ENCODE assay signal across 8 mouse cellular contexts in the genomic region with DNA sequence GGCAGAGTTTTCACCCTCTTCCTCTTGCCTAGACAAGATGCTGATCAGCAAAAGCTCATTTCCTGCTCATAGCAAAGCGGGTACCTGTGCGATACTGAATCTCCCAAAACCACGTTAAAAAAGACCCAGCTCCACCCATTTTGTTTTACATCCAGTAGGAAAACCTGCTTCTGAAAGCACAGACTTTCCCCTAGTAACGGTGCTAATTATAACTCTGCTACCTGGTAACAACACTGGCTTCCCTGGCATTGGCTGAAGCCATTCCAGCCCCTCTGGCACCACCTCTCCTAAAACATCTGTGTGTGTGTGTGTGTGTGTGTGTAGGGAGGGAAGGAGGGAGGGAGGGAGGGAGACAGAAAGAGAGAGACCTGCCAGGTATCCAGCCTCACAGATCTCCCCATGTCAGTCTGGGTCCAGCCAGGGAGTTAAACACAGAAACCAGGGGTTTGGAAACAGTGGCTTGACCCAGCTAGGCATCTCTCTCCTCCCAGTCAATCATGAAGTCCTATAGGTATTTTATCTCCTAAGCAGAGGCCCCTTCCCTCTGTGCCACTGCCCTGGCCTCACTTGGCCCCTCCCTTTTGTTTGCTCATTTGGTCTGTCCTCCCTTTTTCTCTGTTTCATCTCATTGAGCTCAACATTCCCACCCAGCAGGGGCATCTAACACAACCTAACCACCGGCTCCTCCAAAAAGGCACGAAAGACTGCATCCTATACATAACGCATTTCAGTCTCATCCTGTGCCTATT.
DNase-seq lines count a peak whose midpoint lies in the region; ATAC-seq and TF ChIP-seq lines count a peak whose summit lies in the region.

No protein-coding gene starts in this region.

- H3K4me2 ChIP-seq in intestine, embryonic 14.5 days (ENCODE audit: low read length): no peak overlapping the region; the same call in 1 of the 2 replicates
- no peak overlapping the region for H3K4me2 ChIP-seq in intestine, postnatal 0 days (replicated peaks; ENCODE audit: low read depth)
- H3K4me2 ChIP-seq in forebrain, embryonic 16.5 days (ENCODE audit: low read length): no peak overlapping the region; the same call in 1 of the 2 replicates
- peak overlapping the region; percentile 26; the same call in 1 of the 2 replicates for H3K4me2 ChIP-seq in kidney, embryonic 16.5 days (replicated peaks; ENCODE audit: low read depth, low read length)

- H3K27ac ChIP-seq in intestine, embryonic 14.5 days (ENCODE audit: low read depth): no peak overlapping the region
- H3K27ac ChIP-seq in intestine, postnatal 0 days (ENCODE audit: low read depth, low read length): no peak overlapping the region
- H3K27ac ChIP-seq in forebrain, embryonic 16.5 days (ENCODE audit: low read length): 0 out of 2 replicates have a peak overlapping the region, but pooled peaks have one; percentile 16
- no peak overlapping the region for H3K27ac ChIP-seq in kidney, embryonic 16.5 days (ENCODE audit: low read length)

- no peak overlapping the region for H3K9ac ChIP-seq in intestine, embryonic 14.5 days (ENCODE audit: low read length)
- no peak overlapping the region for H3K9ac ChIP-seq in intestine, postnatal 0 days (ENCODE audit: low read depth, low read length)
- H3K9ac ChIP-seq in forebrain, embryonic 16.5 days (replicated peaks; ENCODE audit: low read depth, low read length): no peak overlapping the region
- no peak overlapping the region for H3K9ac ChIP-seq in kidney, embryonic 16.5 days (replicated peaks; ENCODE audit: low read length)

- ATAC-seq in intestine, embryonic 14.5 days (replicated peaks; ENCODE audit: low FRiP score, low TSS enrichment, low read depth): peak; percentile 50; the same call in 1 of the 2 replicates
- no peak for ATAC-seq in intestine, postnatal 0 days
- ATAC-seq in forebrain, embryonic 16.5 days: peak; percentile 89
- peak; percentile 63; the same call in 1 of the 2 replicates for ATAC-seq in kidney, embryonic 16.5 days (ENCODE audit: low FRiP score, low TSS enrichment)

- no peaks in the 10 kb centered on the region for H3K27me3 ChIP-seq in intestine, embryonic 14.5 days (replicated peaks; ENCODE audit: control insufficient read depth, insufficient read depth, low read length)
- no peaks in the 10 kb centered on the region for H3K27me3 ChIP-seq in intestine, postnatal 0 days (replicated peaks; ENCODE audit: control insufficient read depth, insufficient read depth, low read length)
- no peaks in the 10 kb centered on the region for H3K27me3 ChIP-seq in forebrain, embryonic 16.5 days (replicated peaks; ENCODE audit: control insufficient read depth, insufficient read depth, low read length)
- H3K27me3 ChIP-seq in kidney, embryonic 16.5 days (ENCODE audit: insufficient read depth, low read length): no peaks in the 10 kb centered on the region

- 21% methylated on average over 7 of the region's 7 CpGs for WGBS in intestine, embryonic 14.5 days
- WGBS in intestine, postnatal 0 days: 22% methylated on average over 7 of the region's 7 CpGs
- 24% methylated on average over 7 of the region's 7 CpGs for WGBS in forebrain, embryonic 16.5 days
- WGBS in kidney, embryonic 16.5 days: 21% methylated on average over 7 of the region's 7 CpGs

- 0 out of 2 replicates have a peak, but pooled peaks cover 3% of the 10 kb centered on the region for H3K4me1 ChIP-seq in intestine, embryonic 14.5 days (replicated peaks; ENCODE audit: control insufficient read depth, insufficient read depth, low read length)
- no peaks in the 10 kb centered on the region; the same call in 1 of the 2 replicates for H3K4me1 ChIP-seq in intestine, postnatal 0 days (replicated peaks; ENCODE audit: control insufficient read depth, insufficient read depth, low read length)
- H3K4me1 ChIP-seq in forebrain, embryonic 16.5 days (replicated peaks; ENCODE audit: control insufficient read depth, insufficient read depth, low read length): peaks cover 11% of the 10 kb centered on the region
- peaks cover 9% of the 10 kb centered on the region; the same call in 1 of the 2 replicates for H3K4me1 ChIP-seq in kidney, embryonic 16.5 days (ENCODE audit: insufficient read depth, low read length)

- H3K36me3 ChIP-seq in intestine, embryonic 14.5 days (ENCODE audit: control insufficient read depth, insufficient read depth, low read length): no peaks in the 10 kb centered on the region
- no peaks in the 10 kb centered on the region for H3K36me3 ChIP-seq in intestine, postnatal 0 days (ENCODE audit: control insufficient read depth, insufficient read depth)
- H3K36me3 ChIP-seq in forebrain, embryonic 16.5 days (ENCODE audit: control insufficient read depth, insufficient read depth): no peaks in the 10 kb centered on the region
- no peaks in the 10 kb centered on the region for H3K36me3 ChIP-seq in kidney, embryonic 16.5 days (ENCODE audit: insufficient read depth, low read length)

- no peak for TF ChIP-seq CTCF in intestine, postnatal 0 days (IDR thresholded peaks at IDR 0.05; ENCODE audit: low read depth)

- no peak for DNase-seq in intestine, embryonic 14.5 days (ENCODE audit: low spot score)
- peak; percentile 52 for DNase-seq in ZHBTc4 (ENCODE audit: low read depth, low spot score)
- DNase-seq in skeletal muscle tissue, adult 2 months (ENCODE audit: low read depth, low spot score): peak; percentile 78
- DNase-seq in c-Kit-positive CD71-positive TER-119-positive erythroid progenitor cells, embryonic 14.5 days (ENCODE audit: low spot score): no peak
- DNase-seq in testis, postnatal 10 days (ENCODE audit: low spot score): no peak

- H3K9me3 ChIP-seq in intestine, embryonic 14.5 days (ENCODE audit: control insufficient read depth, low read length): no peaks in the 10 kb centered on the region
- H3K9me3 ChIP-seq in intestine, postnatal 0 days (ENCODE audit: control insufficient read depth): no peaks in the 10 kb centered on the region
- no peaks in the 10 kb centered on the region for H3K9me3 ChIP-seq in forebrain, embryonic 16.5 days (ENCODE audit: control insufficient read depth, low read length)
- H3K9me3 ChIP-seq in kidney, embryonic 16.5 days (ENCODE audit: low read length): no peaks in the 10 kb centered on the region

- no peak overlapping the region for H3K4me3 ChIP-seq in intestine, embryonic 14.5 days (ENCODE audit: low read depth, low read length)
- H3K4me3 ChIP-seq in intestine, postnatal 0 days (ENCODE audit: low read depth, low read length): no peak overlapping the region
- H3K4me3 ChIP-seq in forebrain, embryonic 16.5 days (replicated peaks; ENCODE audit: low read length): no peak overlapping the region
- no peak overlapping the region for H3K4me3 ChIP-seq in kidney, embryonic 16.5 days (ENCODE audit: low read length)

Comparison
In these comparisons a context has a peak if more than half of its experiments do, and no peak if none do; other contexts are left out.
1. DNase-seq: peak in ZHBTc4 (single experiment) and skeletal muscle tissue, adult 2 months (single experiment); none in intestine, embryonic 14.5 days (single experiment), c-Kit-positive CD71-positive TER-119-positive erythroid progenitor cells, embryonic 14.5 days (single experiment) and testis, postnatal 10 days (single experiment).